Mouse (Mus musculus): ENCODE results near the gene Fdps. TPM values are rescaled to one million over a fixed set of nuclear protein-coding genes. Genes with fewer than 3 reads are reported as not detected.

The Fdps gene
- polyA plus RNA-seq, 1 experiment, result 58.1 TPM

DNA sequence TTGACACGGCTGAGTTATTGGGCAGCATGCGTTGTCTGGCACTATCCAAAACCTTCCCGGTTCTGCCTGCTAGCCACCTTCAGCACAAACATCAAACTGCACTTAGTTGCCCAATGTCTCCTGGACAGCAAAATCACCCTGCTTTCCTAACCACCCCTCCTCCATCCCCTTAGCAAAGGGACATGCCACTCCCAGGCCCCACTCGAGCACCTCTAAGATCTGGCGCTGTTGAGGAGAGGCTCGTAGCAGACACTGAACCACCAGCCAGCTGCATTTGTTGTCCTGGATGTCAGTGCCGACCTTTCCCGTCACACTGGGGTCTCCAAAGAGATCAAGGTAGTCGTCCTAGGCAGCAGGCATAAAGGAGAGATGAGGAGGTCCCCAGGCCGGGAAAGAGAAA is 7.7 kb downstream of the Fdps start:
- Histone ChIP-seq H3K27ac (ENCODE audit: control insufficient read depth, insufficient read depth, low read length) (no peak overlapping the region), H3K4me1 (replicated peaks; ENCODE audit: control insufficient read depth, insufficient read depth, low read length) (peaks cover 13% of the 10 kb centered on the region), H3K27me3 (ENCODE audit: control insufficient read depth, insufficient read depth, low read length) (peaks cover 8% of the 10 kb centered on the region; the same call in 1 of the 2 replicates), H3K36me3 (ENCODE audit: control insufficient read depth, insufficient read depth, low read length) (no peaks in the 10 kb centered on the region), H3K4me3 (ENCODE audit: control insufficient read depth, insufficient read depth, low read length) (no peak overlapping the region)
- DNase-seq, result no peak
- no peak for TF ChIP-seq POLR2A (IDR thresholded peaks at IDR 0.05; ENCODE audit: control insufficient read depth, extremely low read depth, insufficient read depth, low read length, poor library complexity)
- no peak for TF ChIP-seq CTCF (IDR thresholded peaks at IDR 0.05; ENCODE audit: borderline replicate concordance, control insufficient read depth, extremely low read depth, insufficient read depth, low read length, poor library complexity)
- WGBS, result 94% methylated on average over 10 of the region's 10 CpGs

GRCm38 (mm10) chr3:89093175-89093574 is 8.6 kb downstream of the Fdps start, which contains the start of gene Rusc1:
Rusc1 (minus strand) TSS chr3:89093311.
- 24% methylated on average over 18 of the region's 18 CpGs for WGBS
- Histone ChIP-seq H3K4me3 (ENCODE audit: control insufficient read depth, insufficient read depth, low read length) (no peak within 1 kb of the TSS), H3K36me3 (ENCODE audit: control insufficient read depth, insufficient read depth, low read length) (no peaks in the 10 kb centered on the region), H3K27ac (ENCODE audit: control insufficient read depth, insufficient read depth, low read length) (no peak within 1 kb of the TSS), H3K4me1 (replicated peaks; ENCODE audit: control insufficient read depth, insufficient read depth, low read length) (peaks cover 19% of the 10 kb centered on the region), H3K27me3 (ENCODE audit: control insufficient read depth, insufficient read depth, low read length) (peaks cover 8% of the 10 kb centered on the region; the same call in 1 of the 2 replicates)
- peak; percentile 58 for DNase-seq
- no peak for TF ChIP-seq CTCF (IDR thresholded peaks at IDR 0.05; ENCODE audit: borderline replicate concordance, control insufficient read depth, extremely low read depth, insufficient read depth, low read length, poor library complexity)
- no peak for TF ChIP-seq POLR2A (IDR thresholded peaks at IDR 0.05; ENCODE audit: control insufficient read depth, extremely low read depth, insufficient read depth, low read length, poor library complexity)

GRCm38 (mm10) chr3:89092509-89093090 is 9.2 kb downstream of the Fdps start:
- whole genome bisulfite sequencing, result 45% methylated on average over 11 of the region's 11 CpGs
- Histone ChIP-seq H3K4me3 (ENCODE audit: control insufficient read depth, insufficient read depth, low read length) (no peak overlapping the region), H3K36me3 (ENCODE audit: control insufficient read depth, insufficient read depth, low read length) (no peaks in the 10 kb centered on the region)

GRCm38 (mm10) chr3:89091811-89092508 is 9.8 kb downstream of the Fdps start:
- WGBS, result 36% methylated on average over 20 of the region's 20 CpGs
- DNase-seq, result no peak
- H3K36me3 ChIP-seq (ENCODE audit: control insufficient read depth, insufficient read depth, low read length), result no peaks in the 10 kb centered on the region
- peaks cover 8% of the 10 kb centered on the region; the same call in 1 of the 2 replicates for H3K27me3 ChIP-seq (ENCODE audit: control insufficient read depth, insufficient read depth, low read length)
- H3K4me1 ChIP-seq (replicated peaks; ENCODE audit: control insufficient read depth, insufficient read depth, low read length), result peaks cover 26% of the 10 kb centered on the region
- TF ChIP-seq POLR2A (IDR thresholded peaks at IDR 0.05; ENCODE audit: control insufficient read depth, extremely low read depth, insufficient read depth, low read length, poor library complexity), result no peak
- no peak for TF ChIP-seq CTCF (IDR thresholded peaks at IDR 0.05; ENCODE audit: borderline replicate concordance, control insufficient read depth, extremely low read depth, insufficient read depth, low read length, poor library complexity)
- no peak overlapping the region for H3K27ac ChIP-seq (ENCODE audit: control insufficient read depth, insufficient read depth, low read length)
- no peak overlapping the region for H3K4me3 ChIP-seq (ENCODE audit: control insufficient read depth, insufficient read depth, low read length)

More at GRCm38 (mm10) chr3:89092509-89093090, 9.2 kb downstream of the Fdps start:
- TF ChIP-seq CTCF (IDR thresholded peaks at IDR 0.05; ENCODE audit: borderline replicate concordance, control insufficient read depth, extremely low read depth, insufficient read depth, low read length, poor library complexity) (no peak), POLR2A (IDR thresholded peaks at IDR 0.05; ENCODE audit: control insufficient read depth, extremely low read depth, insufficient read depth, low read length, poor library complexity) (no peak)
- Histone ChIP-seq H3K27ac (ENCODE audit: control insufficient read depth, insufficient read depth, low read length) (no peak overlapping the region), H3K27me3 (ENCODE audit: control insufficient read depth, insufficient read depth, low read length) (peaks cover 8% of the 10 kb centered on the region; the same call in 1 of the 2 replicates), H3K4me1 (replicated peaks; ENCODE audit: control insufficient read depth, insufficient read depth, low read length) (peaks cover 24% of the 10 kb centered on the region)
- DNase-seq, result no peak

- H3K4me1 ChIP-seq (replicated peaks; ENCODE audit: control insufficient read depth, insufficient read depth, low read length), result peaks cover 26% of the 10 kb centered on the region
- H3K4me3 ChIP-seq (ENCODE audit: control insufficient read depth, insufficient read depth, low read length), result peak overlapping the region; percentile 65
- TF ChIP-seq CTCF (IDR thresholded peaks at IDR 0.05; ENCODE audit: borderline replicate concordance, control insufficient read depth, extremely low read depth, insufficient read depth, low read length, poor library complexity) (peak; percentile 92; the same call in 1 of the 2 replicates), POLR2A (IDR thresholded peaks at IDR 0.05; ENCODE audit: control insufficient read depth, extremely low read depth, insufficient read depth, low read length, poor library complexity) (0 out of 2 replicates have a peak, but pooled peaks have one; percentile 23)
- H3K36me3 ChIP-seq (ENCODE audit: control insufficient read depth, insufficient read depth, low read length), result no peaks in the 10 kb centered on the region
- DNase-seq, result peak; percentile 87
- no peak overlapping the region for H3K27ac ChIP-seq (ENCODE audit: control insufficient read depth, insufficient read depth, low read length)
- WGBS, result 1% methylated on average over 74 of the region's 74 CpGs
- peaks cover 8% of the 10 kb centered on the region; the same call in 1 of the 2 replicates for H3K27me3 ChIP-seq (ENCODE audit: control insufficient read depth, insufficient read depth, low read length)
These were observed 10.8 kb downstream of the Fdps start for GRCm38 (mm10) chr3:89090694-89091655.

Data from thymus, adult 2 months (tissue).